Mouse (Mus musculus) spleen, adult 2 months (tissue): Measurements from ENCODE around the gene Itpr1. TPM values are rescaled to one million over a fixed set of nuclear protein-coding genes. Genes with fewer than 3 reads are reported as not detected.

Experiments used
- DNase-seq, 2 experiments: peaks; one replicate each; pipeline versions ENCODE4 v3.0.0 to v3.0.0-alpha.2; 2012 to 2021; ENCODE audit warnings: low spot score in 2 of 2, low read depth in 1 of 2
- H3K27ac ChIP-seq: fragments of 200-500 bp; 2 replicates; pipeline ENCODE4 v1.5.1; 2012; ENCODE audit warnings: low read length, inconsistent platforms; ENCODE audit not compliant: insufficient read depth
- H3K27me3 ChIP-seq: fragments of 200-500 bp; 2 replicates; pipeline ENCODE4 v1.6.1; 2012; ENCODE audit warnings: mild to moderate bottlenecking, moderate library complexity, low read length, inconsistent platforms; ENCODE audit not compliant: control insufficient read depth, insufficient read depth
- H3K36me3 ChIP-seq: fragments of 200-500 bp; 2 replicates; pipeline ENCODE4 v1.6.1; 2012; ENCODE audit warnings: mild to moderate bottlenecking, low read length, inconsistent platforms; ENCODE audit not compliant: control insufficient read depth, insufficient read depth
- H3K4me1 ChIP-seq: fragments of 200-500 bp; 2 replicates; pipeline ENCODE4 v1.6.1; 2011; ENCODE audit warnings: inconsistent platforms; ENCODE audit not compliant: control insufficient read depth, insufficient read depth, insufficient read length
- H3K4me3 ChIP-seq: fragments of 200-500 bp; 2 replicates; pipeline ENCODE4 v1.5.1; 2011; ENCODE audit warnings: mild to moderate bottlenecking, inconsistent platforms; ENCODE audit not compliant: insufficient read depth, insufficient read length; ENCODE audit errors: extremely low read depth
- CTCF ChIP-seq: fragments of 200-500 bp; IDR thresholded peaks from 2 replicates; pipeline ENCODE4 v1.5.1; 2011; ENCODE audit warnings: mild to moderate bottlenecking, inconsistent platforms; ENCODE audit not compliant: insufficient read depth, insufficient read length, insufficient replicate concordance; ENCODE audit errors: extremely low read depth
- POLR2A ChIP-seq: fragments of 200-500 bp; IDR thresholded peaks from 2 replicates; pipeline ENCODE4 v1.6.1; 2011; ENCODE audit warnings: low read depth, low read length, inconsistent platforms
- WGBS: fragments of 180-500 bp; shearing (Covaris S2); methylation state at CpG from one replicate; pipeline ENCODE4 v1.1.7; 2018; 5-methylcytosine and 5-hydroxymethylcytosine counted together
- polyA plus RNA-seq: library from polyadenylated mRNA; depleted of rRNA; stranded (reverse); fragments of >200 nt; gene quantifications from 2 replicates; pipeline ENCODE4 v1.2.3, GENCODE M21; 2012

Gene Itpr1
- polyA plus RNA-seq, 1 experiment, result 17.9 TPM

DNA sequence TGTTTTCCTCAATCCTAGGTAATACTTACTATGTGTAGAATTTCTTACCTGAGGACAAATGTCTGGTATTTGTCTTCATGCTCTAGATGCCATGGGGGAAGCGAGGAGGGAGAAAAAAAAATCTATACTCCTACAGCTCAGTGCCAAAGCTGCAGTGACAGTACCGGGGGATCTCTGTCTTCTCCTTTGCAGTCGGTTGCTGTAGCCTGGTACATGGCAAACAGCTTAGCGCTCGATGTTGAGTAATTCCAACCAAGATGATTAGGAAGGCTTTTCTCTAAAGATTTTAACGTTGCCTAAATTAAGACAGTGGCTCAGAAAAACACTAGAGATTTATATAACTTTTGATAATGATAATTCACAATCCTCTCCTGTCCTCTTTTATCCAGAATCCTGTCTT lies 221.9 kb downstream of the Itpr1 start:
- WGBS, result 88% methylated on average over 6 of the region's 6 CpGs
- H3K36me3 ChIP-seq, result peaks cover 12% of the 10 kb centered on the region
- no peaks in the 10 kb centered on the region for H3K27me3 ChIP-seq
- DNase-seq, result no peak
- no peak overlapping the region for H3K4me3 ChIP-seq
- H3K27ac ChIP-seq, result no peak overlapping the region
- no peak for TF ChIP-seq POLR2A
- TF ChIP-seq CTCF, result no peak
- no peaks in the 10 kb centered on the region for H3K4me1 ChIP-seq

DNA sequence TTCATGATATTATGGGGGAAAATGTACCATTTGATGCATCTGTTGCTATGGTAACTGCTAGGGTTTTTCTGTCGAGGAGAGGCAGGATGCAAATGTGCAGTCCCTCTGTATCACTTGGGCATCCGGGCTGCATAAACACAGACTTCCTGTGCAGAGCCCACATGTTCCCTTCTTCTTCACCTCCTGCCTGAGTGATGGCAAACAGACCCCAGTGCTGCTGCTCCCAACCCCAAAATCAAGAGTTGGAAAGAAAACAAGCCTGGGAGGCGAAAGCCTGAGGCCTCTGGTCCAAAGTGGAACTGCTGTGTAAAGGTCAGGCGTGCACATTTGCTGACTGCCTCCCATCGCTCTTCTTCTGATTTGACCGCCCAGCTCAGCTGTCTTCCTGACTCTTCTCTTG lies 222.6 kb downstream of the Itpr1 start:
- no peak overlapping the region for H3K27ac ChIP-seq
- H3K4me3 ChIP-seq, result no peak overlapping the region
- no peaks in the 10 kb centered on the region for H3K4me1 ChIP-seq
- H3K27me3 ChIP-seq, result no peaks in the 10 kb centered on the region
- no peak for DNase-seq
- 61% methylated on average over 6 of the region's 6 CpGs for WGBS
- peaks cover 16% of the 10 kb centered on the region for H3K36me3 ChIP-seq
- TF ChIP-seq CTCF, result no peak
- TF ChIP-seq POLR2A, result no peak

DNA sequence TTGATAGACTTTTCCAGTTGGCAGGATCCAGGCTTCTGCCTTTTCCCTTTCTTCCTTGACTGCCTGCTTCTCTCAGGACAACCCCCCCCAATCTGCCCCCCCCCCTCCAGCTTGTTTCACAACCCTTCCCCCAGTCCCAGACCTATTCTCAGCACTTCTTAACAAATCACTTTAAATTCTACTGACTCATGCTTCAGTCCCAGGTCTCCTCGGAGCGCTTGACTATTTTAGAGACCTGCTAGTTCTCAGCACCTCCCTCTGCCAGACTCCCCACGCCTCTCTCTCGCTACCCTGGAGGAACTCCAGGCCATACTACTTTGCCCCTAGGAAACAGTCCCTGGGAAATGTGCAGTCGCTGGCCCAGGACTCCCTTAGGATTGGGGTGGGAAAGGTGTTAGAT lies 223.7 kb downstream of the Itpr1 start:
- Histone ChIP-seq H3K4me1 (no peaks in the 10 kb centered on the region), H3K27me3 (no peaks in the 10 kb centered on the region), H3K27ac (no peak overlapping the region), H3K4me3 (no peak overlapping the region), H3K36me3 (peaks cover 19% of the 10 kb centered on the region)
- DNase-seq, result no peak
- no peak for TF ChIP-seq CTCF
- TF ChIP-seq POLR2A, result no peak
- 73% methylated on average over 5 of the region's 5 CpGs for WGBS

- no peak for DNase-seq
- Histone ChIP-seq H3K36me3 (peaks cover 19% of the 10 kb centered on the region), H3K4me3 (no peak overlapping the region), H3K4me1 (no peaks in the 10 kb centered on the region), H3K27ac (no peak overlapping the region), H3K27me3 (no peaks in the 10 kb centered on the region)
- WGBS, result 98% methylated on average over 2 of the region's 2 CpGs
- TF ChIP-seq CTCF (no peak), POLR2A (no peak)
Measured at GRCm38 (mm10) chr6:108441290-108441689, 228.4 kb downstream of the Itpr1 start.

DNA sequence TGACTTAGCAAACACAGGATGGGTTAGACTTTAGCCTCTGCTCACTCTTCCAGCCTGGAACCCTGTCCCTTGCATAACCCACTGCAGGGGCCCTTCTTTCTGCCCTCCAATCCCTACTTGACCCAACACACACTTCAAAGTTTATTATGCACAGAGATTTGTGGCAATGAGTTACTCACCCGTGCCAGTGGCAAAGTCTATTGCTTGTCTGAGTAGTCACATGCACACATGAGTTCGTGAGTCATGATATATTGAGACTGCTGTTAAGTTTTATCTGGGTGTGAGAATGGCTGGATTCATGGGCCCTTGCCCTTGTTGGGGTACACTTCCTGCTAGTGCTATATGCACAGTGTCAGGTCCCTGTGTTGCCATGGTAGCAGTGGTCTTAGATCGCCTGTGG lies 229.4 kb downstream of the Itpr1 start:
- no peak for DNase-seq
- no peaks in the 10 kb centered on the region for H3K27me3 ChIP-seq
- WGBS, result 83% methylated on average over 3 of the region's 3 CpGs
- TF ChIP-seq POLR2A, result no peak
- TF ChIP-seq CTCF, result no peak
- H3K4me1 ChIP-seq, result no peaks in the 10 kb centered on the region
- no peak overlapping the region for H3K4me3 ChIP-seq
- no peak overlapping the region for H3K27ac ChIP-seq
- H3K36me3 ChIP-seq, result peaks cover 19% of the 10 kb centered on the region

GRCm38 (mm10) chr6:108444435-108444834 lies 231.5 kb downstream of the Itpr1 start:
- Histone ChIP-seq H3K27me3 (no peaks in the 10 kb centered on the region), H3K27ac (no peak overlapping the region), H3K4me3 (no peak overlapping the region), H3K36me3 (peaks cover 15% of the 10 kb centered on the region), H3K4me1 (no peaks in the 10 kb centered on the region)
- 90% methylated on average over 7 of the region's 7 CpGs for WGBS
- no peak for TF ChIP-seq CTCF
- TF ChIP-seq POLR2A, result no peak
- DNase-seq, result no peak

GRCm38 (mm10) chr6:108445006-108445405 lies 232.1 kb downstream of the Itpr1 start:
- no peak overlapping the region for H3K27ac ChIP-seq
- H3K4me3 ChIP-seq, result no peak overlapping the region
- DNase-seq, result no peak
- TF ChIP-seq POLR2A (no peak), CTCF (no peak)
- H3K4me1 ChIP-seq, result no peaks in the 10 kb centered on the region
- 73% methylated on average over 7 of the region's 7 CpGs for WGBS
- H3K36me3 ChIP-seq, result peaks cover 11% of the 10 kb centered on the region
- no peaks in the 10 kb centered on the region for H3K27me3 ChIP-seq
